Mouse (Mus musculus) right cerebral cortex, postnatal 14 days (tissue): ENCODE data around the gene Lrp2.

ENCODE experiments used
- DNase-seq: peaks from one replicate; pipeline ENCODE4 v3.0.0; 2022

Gene Lrp2

GRCm38 (mm10) chr2:69395597-69396248, 190.1 kb downstream of the Lrp2 start:
- DNase-seq = no peak

GRCm38 (mm10) chr2:69393947-69394346, 191.9 kb downstream of the Lrp2 start:
- no peak for DNase-seq

- DNase-seq = no peak
Observed at GRCm38 (mm10) chr2:69386118-69386871, 199.6 kb downstream of the Lrp2 start.

- no peak for DNase-seq
Observed at GRCm38 (mm10) chr2:69382838-69383237, 203.0 kb downstream of the Lrp2 start.

- no peak for DNase-seq
Observed at GRCm38 (mm10) chr2:69381740-69382139, 204.1 kb downstream of the Lrp2 start.

- no peak for DNase-seq
Observed at GRCm38 (mm10) chr2:69380281-69380680, 205.6 kb downstream of the Lrp2 start, which contains the start of gene Dhrs9. Gene Dhrs9, plus strand, starts transcription at chr2:69380445.

GRCm38 (mm10) chr2:69379801-69380200, 206.1 kb downstream of the Lrp2 start:
- DNase-seq = no peak

- DNase-seq = no peak
Observed at GRCm38 (mm10) chr2:69376780-69377179, 209.1 kb downstream of the Lrp2 start.
